In genomic region chr6:91684831-91685532, GRCm38 (mm10) we compare ENCODE assay signal across 8 mouse cellular contexts. TPM values are rescaled to one million over a fixed set of nuclear protein-coding genes. Genes with fewer than 3 reads are reported as not detected.
DNase-seq lines count a peak whose midpoint lies in the region; ATAC-seq and TF ChIP-seq lines count a peak whose summit lies in the region.

No protein-coding gene starts in this region.

- TF ChIP-seq CTCF in left cerebral cortex, adult 2 months (IDR thresholded peaks at IDR 0.05) = no peak

- H3K36me3 ChIP-seq in forebrain, embryonic 15.5 days = no peaks in the 10 kb centered on the region
- no peaks in the 10 kb centered on the region for H3K36me3 ChIP-seq in limb, embryonic 13.5 days
- no peaks in the 10 kb centered on the region for H3K36me3 ChIP-seq in midbrain, embryonic 12.5 days

- no peaks in the 10 kb centered on the region for H3K9me3 ChIP-seq in forebrain, embryonic 15.5 days
- no peaks in the 10 kb centered on the region for H3K9me3 ChIP-seq in limb, embryonic 13.5 days
- no peaks in the 10 kb centered on the region for H3K9me3 ChIP-seq in midbrain, embryonic 12.5 days

- peak overlapping the region; percentile 97 for H3K27ac ChIP-seq in left cerebral cortex, adult 2 months
- H3K27ac ChIP-seq in forebrain, embryonic 15.5 days (replicated peaks) = peak overlapping the region; percentile 97
- H3K27ac ChIP-seq in limb, embryonic 13.5 days = peak overlapping the region; percentile 85; the same call in 1 of the 2 replicates
- H3K27ac ChIP-seq in midbrain, embryonic 12.5 days (replicated peaks) = peak overlapping the region; percentile 93

- no peak for DNase-seq in left cerebral cortex, adult 2 months (ENCODE audit: extremely low spot score in 1 of 2, low spot score in 2 of 2)
- DNase-seq in left cerebral cortex, adult 9 months (ENCODE audit: low spot score in 2 of 2) = no peak
- peak; percentile 67 for DNase-seq in cerebellum, adult 11-12 months
- DNase-seq in thymus, postnatal 0 days (ENCODE audit: low spot score) = peak; percentile 44

- intact Hi-C loops in left cerebral cortex, adult 2 months (cut with DNase I) = loop anchor here (1.0 to 5.0 kb wide), 5 partner anchors 34 to 168 kb away; partner anchors contain the start of genes Lsm3 and Xpc

- ATAC-seq in forebrain, embryonic 15.5 days (replicated peaks) = peak; percentile 1; the same call in 1 of the 2 replicates
- ATAC-seq in hematopoietic stem cell, adult 5-6 weeks (replicated peaks in 1 of 2; ENCODE audit: insufficient read depth in 1 of 2, low FRiP score in 2 of 2, low TSS enrichment in 1 of 2, low read depth in 1 of 2, poor library complexity in 2 of 2, severe bottlenecking in 2 of 2) = peak; percentile 20 to 35
- ATAC-seq in limb, embryonic 13.5 days (ENCODE audit: low FRiP score, low read depth) = peak; percentile 1; the same call in 1 of the 2 replicates
- ATAC-seq in midbrain, embryonic 12.5 days (ENCODE audit: low FRiP score, low read depth) = no peak; the same call in 1 of the 2 replicates

- 27% methylated on average over 17 of the region's 17 CpGs for WGBS in forebrain, embryonic 15.5 days
- 5% methylated on average over 17 of the region's 17 CpGs for WGBS in limb, embryonic 13.5 days
- WGBS in midbrain, embryonic 12.5 days = 32% methylated on average over 17 of the region's 17 CpGs

- no peaks in the 10 kb centered on the region for H3K27me3 ChIP-seq in forebrain, embryonic 15.5 days
- no peaks in the 10 kb centered on the region for H3K27me3 ChIP-seq in limb, embryonic 13.5 days
- no peaks in the 10 kb centered on the region for H3K27me3 ChIP-seq in midbrain, embryonic 12.5 days

- peaks cover 48% of the 10 kb centered on the region for H3K4me1 ChIP-seq in forebrain, embryonic 15.5 days
- H3K4me1 ChIP-seq in limb, embryonic 13.5 days = peaks cover 50% of the 10 kb centered on the region
- peaks cover 48% of the 10 kb centered on the region for H3K4me1 ChIP-seq in midbrain, embryonic 12.5 days

- H3K9ac ChIP-seq in forebrain, embryonic 15.5 days (replicated peaks) = peak overlapping the region; percentile 100
- peak overlapping the region; percentile 89 for H3K9ac ChIP-seq in limb, embryonic 13.5 days
- peak overlapping the region; percentile 97 for H3K9ac ChIP-seq in midbrain, embryonic 12.5 days (replicated peaks)

- peak overlapping the region; percentile 88 for H3K4me3 ChIP-seq in left cerebral cortex, adult 2 months
- H3K4me3 ChIP-seq in forebrain, embryonic 15.5 days = peak overlapping the region; percentile 98
- H3K4me3 ChIP-seq in limb, embryonic 13.5 days = peak overlapping the region; percentile 92
- H3K4me3 ChIP-seq in midbrain, embryonic 12.5 days = peak overlapping the region; percentile 91

- H3K4me2 ChIP-seq in forebrain, embryonic 15.5 days (replicated peaks) = peak overlapping the region; percentile 85
- peak overlapping the region; percentile 96 for H3K4me2 ChIP-seq in limb, embryonic 13.5 days (replicated peaks)
- H3K4me2 ChIP-seq in midbrain, embryonic 12.5 days (replicated peaks) = peak overlapping the region; percentile 91

RNA-seq across cellular contexts. Expression of gene Slc6a6, which starts 1.1 kb away (rescaled TPM):
- 100 to 1,000 TPM; 127 to 147 TPM for total RNA-seq in left cerebral cortex, adult 2 months (2021)
- 94.2 and 98.8 TPM in 2 replicates for polyA plus RNA-seq in forebrain, embryonic 15.5 days (2015; fragmentation: Nextera tagmentation; extraction: Ambion mirVana)
- 36.7 and 47.7 TPM in 2 replicates for total RNA-seq in hematopoietic stem cell, adult 5-6 weeks (2017)
- polyA plus RNA-seq in limb, embryonic 13.5 days (2015; fragmentation: Nextera tagmentation; extraction: Ambion mirVana) = 48.7 and 51.1 TPM in 2 replicates
- polyA plus RNA-seq in midbrain, embryonic 12.5 days (2016; fragmentation: Nextera tagmentation; extraction: Ambion mirVana) = 69.4 and 82.8 TPM in 2 replicates
- polyA plus RNA-seq in thymus, postnatal 0 days (2015; fragmentation: Nextera tagmentation; extraction: Ambion mirVana) = 43.0 and 63.3 TPM in 2 replicates

Comparison
In these comparisons a context has a peak if more than half of its experiments do, and no peak if none do; other contexts are left out.
1. DNase-seq: peak in cerebellum, adult 11-12 months (single experiment) and thymus, postnatal 0 days (single experiment); none in left cerebral cortex, adult 2 months (0 of 2) and left cerebral cortex, adult 9 months (0 of 2).
2. Peak in every context shown above with its lines, with median percentiles within 50 percentile points of each other: H3K27ac ChIP-seq, H3K4me3 ChIP-seq, H3K4me2 ChIP-seq and H3K9ac ChIP-seq.